ENCODE assay signal across 15 mouse cellular contexts in genomic region chr7:137268452-137269155, GRCm38 (mm10). TPM values are rescaled to one million over a fixed set of nuclear protein-coding genes. Genes with fewer than 3 reads are reported as not detected.
DNase-seq lines count a peak whose midpoint lies in the region; ATAC-seq lines count a peak whose summit lies in the region.
"Had no signal": no experiment of that assay in that cellular context is flagged by ENCODE, and none has a peak within 500 bp of the region (broad histone marks: within the 10 kb centered on the region; RNA-seq: fewer than 3 reads in every experiment).

No protein-coding gene starts in this region.

- H3K36me3 ChIP-seq in forebrain, embryonic 10.5 days (replicated peaks) = no peaks in the 10 kb centered on the region
- H3K36me3 ChIP-seq in forebrain, embryonic 16.5 days (ENCODE audit: control insufficient read depth, insufficient read depth) = no peaks in the 10 kb centered on the region
- H3K36me3 ChIP-seq in midbrain, embryonic 14.5 days (ENCODE audit: control insufficient read depth, insufficient read depth, low read length) = no peaks in the 10 kb centered on the region
- no peaks in the 10 kb centered on the region for H3K36me3 ChIP-seq in midbrain, embryonic 16.5 days (ENCODE audit: control insufficient read depth, insufficient read depth, low read length)
- no peaks in the 10 kb centered on the region for H3K36me3 ChIP-seq in limb, embryonic 10.5 days
- H3K36me3 ChIP-seq in neural tube, embryonic 15.5 days = no peaks in the 10 kb centered on the region
- H3K36me3 ChIP-seq in liver, embryonic 12.5 days = no peaks in the 10 kb centered on the region

- no peak for DNase-seq in forebrain, embryonic 10.5 days (ENCODE audit: extremely low spot score, low spot score)
- no peak for DNase-seq in midbrain, embryonic 14.5 days
- DNase-seq in limb, embryonic 10.5 days (ENCODE audit: low spot score) = peak; percentile 73
- no peak for DNase-seq in kidney, postnatal 10 days
- DNase-seq: adrenal gland, adult 8-10 months; cerebellum, postnatal 36 days; left cerebral cortex, postnatal 4 days; lung, embryonic 14.5 days; thymus, adult 18-20 months had no signal

- H3K4me1 ChIP-seq in forebrain, embryonic 10.5 days = peaks cover 69% of the 10 kb centered on the region
- H3K4me1 ChIP-seq in forebrain, embryonic 16.5 days (replicated peaks; ENCODE audit: control insufficient read depth, insufficient read depth, low read length) = peaks cover 5% of the 10 kb centered on the region; the same call in 1 of the 2 replicates
- peaks cover 76% of the 10 kb centered on the region for H3K4me1 ChIP-seq in midbrain, embryonic 14.5 days (ENCODE audit: control insufficient read depth, insufficient read depth, low read length)
- peaks cover 38% of the 10 kb centered on the region for H3K4me1 ChIP-seq in midbrain, embryonic 16.5 days (ENCODE audit: control insufficient read depth, insufficient read depth, low read length)
- peaks cover 82% of the 10 kb centered on the region for H3K4me1 ChIP-seq in limb, embryonic 10.5 days
- H3K4me1 ChIP-seq in neural tube, embryonic 15.5 days = peaks cover 89% of the 10 kb centered on the region
- no peaks in the 10 kb centered on the region for H3K4me1 ChIP-seq in liver, embryonic 12.5 days

- H3K27me3 ChIP-seq in forebrain, embryonic 10.5 days (ENCODE audit: poor library complexity, severe bottlenecking) = peaks cover 49% of the 10 kb centered on the region
- H3K27me3 ChIP-seq in forebrain, embryonic 16.5 days (replicated peaks; ENCODE audit: control insufficient read depth, insufficient read depth, low read length) = peaks cover 59% of the 10 kb centered on the region
- no peaks in the 10 kb centered on the region for H3K27me3 ChIP-seq in midbrain, embryonic 14.5 days (ENCODE audit: control insufficient read depth, insufficient read depth, low read length)
- H3K27me3 ChIP-seq in midbrain, embryonic 16.5 days (ENCODE audit: control insufficient read depth, insufficient read depth, low read depth, low read length) = no peaks in the 10 kb centered on the region
- H3K27me3 ChIP-seq in limb, embryonic 10.5 days (ENCODE audit: low read depth, poor library complexity, severe bottlenecking) = peaks cover 39% of the 10 kb centered on the region
- H3K27me3 ChIP-seq in neural tube, embryonic 15.5 days (replicated peaks) = no peaks in the 10 kb centered on the region
- peaks cover 31% of the 10 kb centered on the region for H3K27me3 ChIP-seq in liver, embryonic 12.5 days (replicated peaks)

- no peak for ATAC-seq in forebrain, embryonic 16.5 days
- ATAC-seq in midbrain, embryonic 14.5 days (ENCODE audit: low FRiP score, low TSS enrichment) = no peak
- no peak for ATAC-seq in midbrain, embryonic 16.5 days
- ATAC-seq in neural tube, embryonic 15.5 days (ENCODE audit: low FRiP score) = no peak
- ATAC-seq in liver, embryonic 12.5 days = no peak
- ATAC-seq: forebrain, embryonic 14.5 days; intestine, postnatal 0 days had no signal

- no peak overlapping the region for H3K4me3 ChIP-seq in forebrain, embryonic 10.5 days
- no peak overlapping the region for H3K4me3 ChIP-seq in forebrain, embryonic 16.5 days (replicated peaks; ENCODE audit: low read length)
- H3K4me3 ChIP-seq in midbrain, embryonic 14.5 days (replicated peaks; ENCODE audit: low read depth, low read length) = no peak overlapping the region
- H3K4me3 ChIP-seq in midbrain, embryonic 16.5 days (ENCODE audit: low read depth, low read length) = no peak overlapping the region
- H3K4me3 ChIP-seq in limb, embryonic 10.5 days = peak overlapping the region; percentile 21; the same call in 1 of the 2 replicates
- H3K4me3 ChIP-seq in neural tube, embryonic 15.5 days (replicated peaks) = no peak overlapping the region
- H3K4me3 ChIP-seq in liver, embryonic 12.5 days = no peak overlapping the region

- no peak overlapping the region for H3K4me2 ChIP-seq in forebrain, embryonic 16.5 days (ENCODE audit: low read length)
- no peak overlapping the region; the same call in 1 of the 2 replicates for H3K4me2 ChIP-seq in midbrain, embryonic 14.5 days (ENCODE audit: low read length)
- H3K4me2 ChIP-seq in midbrain, embryonic 16.5 days (ENCODE audit: low read length) = no peak overlapping the region
- peak overlapping the region; percentile 56 for H3K4me2 ChIP-seq in neural tube, embryonic 15.5 days
- no peak overlapping the region for H3K4me2 ChIP-seq in liver, embryonic 12.5 days
- H3K4me2 ChIP-seq: lung, embryonic 14.5 days had no signal

- H3K9ac ChIP-seq in forebrain, embryonic 16.5 days (replicated peaks; ENCODE audit: low read depth, low read length) = no peak overlapping the region
- H3K9ac ChIP-seq in midbrain, embryonic 14.5 days (replicated peaks; ENCODE audit: low read length) = no peak overlapping the region
- no peak overlapping the region for H3K9ac ChIP-seq in midbrain, embryonic 16.5 days (ENCODE audit: low read depth, low read length)
- no peak overlapping the region for H3K9ac ChIP-seq in neural tube, embryonic 15.5 days (replicated peaks)
- no peak overlapping the region for H3K9ac ChIP-seq in liver, embryonic 12.5 days
- H3K9ac ChIP-seq: lung, embryonic 14.5 days had no signal

- WGBS in forebrain, embryonic 10.5 days = 71% methylated on average over 8 of the region's 8 CpGs
- 84% methylated on average over 8 of the region's 8 CpGs for WGBS in forebrain, embryonic 16.5 days
- WGBS in midbrain, embryonic 14.5 days = 72% methylated on average over 8 of the region's 8 CpGs
- WGBS in midbrain, embryonic 16.5 days = 76% methylated on average over 8 of the region's 8 CpGs
- 52% methylated on average over 8 of the region's 8 CpGs for WGBS in limb, embryonic 10.5 days
- 70% methylated on average over 8 of the region's 8 CpGs for WGBS in neural tube, embryonic 15.5 days
- 62% methylated on average over 8 of the region's 8 CpGs for WGBS in liver, embryonic 12.5 days (ENCODE audit: insufficient replicate concordance)

- peak overlapping the region; percentile 74 for H3K27ac ChIP-seq in forebrain, embryonic 10.5 days
- H3K27ac ChIP-seq in forebrain, embryonic 16.5 days (ENCODE audit: low read length) = no peak overlapping the region
- peak overlapping the region; percentile 57 for H3K27ac ChIP-seq in midbrain, embryonic 14.5 days (replicated peaks; ENCODE audit: low read depth, low read length)
- no peak overlapping the region for H3K27ac ChIP-seq in midbrain, embryonic 16.5 days (ENCODE audit: low read length)
- peak overlapping the region; percentile 87 for H3K27ac ChIP-seq in limb, embryonic 10.5 days
- H3K27ac ChIP-seq in neural tube, embryonic 15.5 days (replicated peaks) = peak overlapping the region; percentile 75
- H3K27ac ChIP-seq in liver, embryonic 12.5 days = no peak overlapping the region

- no peaks in the 10 kb centered on the region for H3K9me3 ChIP-seq in forebrain, embryonic 10.5 days
- H3K9me3 ChIP-seq in forebrain, embryonic 16.5 days (ENCODE audit: control insufficient read depth, low read length) = no peaks in the 10 kb centered on the region
- H3K9me3 ChIP-seq in midbrain, embryonic 14.5 days (ENCODE audit: control insufficient read depth, low read length) = no peaks in the 10 kb centered on the region
- H3K9me3 ChIP-seq in midbrain, embryonic 16.5 days (replicated peaks; ENCODE audit: control insufficient read depth, low read length, poor library complexity, severe bottlenecking) = no peaks in the 10 kb centered on the region
- no peaks in the 10 kb centered on the region for H3K9me3 ChIP-seq in limb, embryonic 10.5 days (replicated peaks)
- H3K9me3 ChIP-seq in neural tube, embryonic 15.5 days (replicated peaks) = no peaks in the 10 kb centered on the region
- no peaks in the 10 kb centered on the region for H3K9me3 ChIP-seq in liver, embryonic 12.5 days (replicated peaks)

RNA-seq across cellular contexts. Expression of gene Ebf3, which starts 45.6 kb away (rescaled TPM):
- polyA plus RNA-seq in forebrain, embryonic 10.5 days (2016; fragmentation: Nextera tagmentation; extraction: Ambion mirVana) = 1.3 TPM in 2 replicates
- 0.72 and 0.73 TPM in 2 replicates for polyA plus RNA-seq in forebrain, embryonic 16.5 days (2015; fragmentation: Nextera tagmentation; extraction: Ambion mirVana)
- polyA plus RNA-seq in midbrain, embryonic 14.5 days (2014; fragmentation: Nextera tagmentation; extraction: Ambion mirVana) = 34.0 and 43.4 TPM in 2 replicates
- 8.8 and 9.0 TPM in 2 replicates for polyA plus RNA-seq in midbrain, embryonic 16.5 days (2015; fragmentation: Nextera tagmentation; extraction: Ambion mirVana)
- 3.1 and 6.3 TPM in 2 replicates for polyA plus RNA-seq in limb, embryonic 10.5 days (2016; fragmentation: Nextera tagmentation; extraction: Ambion mirVana)
- polyA plus RNA-seq in neural tube, embryonic 15.5 days (2015; fragmentation: Nextera tagmentation; extraction: Ambion mirVana) = 16.6 and 22.4 TPM in 2 replicates
- polyA plus RNA-seq in liver, embryonic 12.5 days (2016; fragmentation: Nextera tagmentation; extraction: Ambion mirVana) = 0.07 and 0.10 TPM in 2 replicates

Comparison
In these comparisons a context has a peak if more than half of its experiments do, and no peak if none do; other contexts are left out.
1. H3K27ac ChIP-seq: peak in forebrain, embryonic 10.5 days (single experiment), midbrain, embryonic 14.5 days (single experiment), limb, embryonic 10.5 days (single experiment) and neural tube, embryonic 15.5 days (single experiment); none in forebrain, embryonic 16.5 days (single experiment), midbrain, embryonic 16.5 days (single experiment) and liver, embryonic 12.5 days (single experiment).